Mouse (Mus musculus): ENCODE data around the gene Myo6.

The Myo6 gene

GRCm38 (mm10) chr9:80237184-80237799 is 72.5 kb downstream of the Myo6 start:
- no peak for DNase-seq (ENCODE audit: low spot score)

- DNase-seq (ENCODE audit: low spot score), result no peak
Observed at GRCm38 (mm10) chr9:80241719-80242118, 76.9 kb downstream of the Myo6 start.

- no peak for DNase-seq (ENCODE audit: low spot score)
Observed at GRCm38 (mm10) chr9:80252146-80252545, 87.3 kb downstream of the Myo6 start.

GRCm38 (mm10) chr9:80253241-80253640 is 88.4 kb downstream of the Myo6 start:
- DNase-seq (ENCODE audit: low spot score), result no peak

GRCm38 (mm10) chr9:80256561-80256960 is 91.7 kb downstream of the Myo6 start:
- DNase-seq (ENCODE audit: low spot score), result no peak

GRCm38 (mm10) chr9:80258396-80258795 is 93.6 kb downstream of the Myo6 start:
- no peak for DNase-seq (ENCODE audit: low spot score)

GRCm38 (mm10) chr9:80260905-80261304 is 96.1 kb downstream of the Myo6 start:
- DNase-seq (ENCODE audit: low spot score), result no peak

GRCm38 (mm10) chr9:80262367-80263026 is 97.7 kb downstream of the Myo6 start:
- DNase-seq (ENCODE audit: low spot score), result no peak

GRCm38 (mm10) chr9:80266086-80266485 is 101.3 kb downstream of the Myo6 start:
- no peak for DNase-seq (ENCODE audit: low spot score)

- no peak for DNase-seq (ENCODE audit: low spot score)
Observed at GRCm38 (mm10) chr9:80266507-80266906, 101.7 kb downstream of the Myo6 start.

- DNase-seq (ENCODE audit: low spot score), result no peak
Observed at GRCm38 (mm10) chr9:80269596-80269995, 104.8 kb downstream of the Myo6 start.

- DNase-seq (ENCODE audit: low spot score), result no peak
Observed at GRCm38 (mm10) chr9:80272951-80273350, 108.1 kb downstream of the Myo6 start.

GRCm38 (mm10) chr9:80275053-80275771 is 110.4 kb downstream of the Myo6 start:
- DNase-seq (ENCODE audit: low spot score), result no peak

- no peak for DNase-seq (ENCODE audit: low spot score)
Observed at GRCm38 (mm10) chr9:80275772-80276134, 110.9 kb downstream of the Myo6 start.

- no peak for DNase-seq (ENCODE audit: low spot score)
Observed at GRCm38 (mm10) chr9:80277157-80277556, 112.3 kb downstream of the Myo6 start.

GRCm38 (mm10) chr9:80277770-80278169 is 112.9 kb downstream of the Myo6 start:
- no peak for DNase-seq (ENCODE audit: low spot score)

- DNase-seq (ENCODE audit: low spot score), result no peak
Observed at GRCm38 (mm10) chr9:80280724-80281123, 115.9 kb downstream of the Myo6 start.

GRCm38 (mm10) chr9:80282426-80282825 is 117.6 kb downstream of the Myo6 start:
- no peak for DNase-seq (ENCODE audit: low spot score)

GRCm38 (mm10) chr9:80284539-80285174 is 119.8 kb downstream of the Myo6 start:
- DNase-seq (ENCODE audit: low spot score), result no peak

GRCm38 (mm10) chr9:80286845-80287244 is 122.0 kb downstream of the Myo6 start:
- DNase-seq (ENCODE audit: low spot score), result no peak

GRCm38 (mm10) chr9:80293056-80293584 is 128.3 kb downstream of the Myo6 start:
- no peak for DNase-seq (ENCODE audit: low spot score)

GRCm38 (mm10) chr9:80296086-80296485 is 131.3 kb downstream of the Myo6 start:
- DNase-seq (ENCODE audit: low spot score), result no peak

GRCm38 (mm10) chr9:80299031-80299430 is 134.2 kb downstream of the Myo6 start:
- no peak for DNase-seq (ENCODE audit: low spot score)

Data from ovary, adult 18-20 months (tissue).